Mouse (Mus musculus): ENCODE results near the gene Spata5. TPM values are rescaled to one million over a fixed set of nuclear protein-coding genes. Genes with fewer than 3 reads are reported as not detected.

The Spata5 gene
- total and polyA plus RNA-seq, 3 experiments: 35.0 to 52.9 (median 49.7) TPM

DNA sequence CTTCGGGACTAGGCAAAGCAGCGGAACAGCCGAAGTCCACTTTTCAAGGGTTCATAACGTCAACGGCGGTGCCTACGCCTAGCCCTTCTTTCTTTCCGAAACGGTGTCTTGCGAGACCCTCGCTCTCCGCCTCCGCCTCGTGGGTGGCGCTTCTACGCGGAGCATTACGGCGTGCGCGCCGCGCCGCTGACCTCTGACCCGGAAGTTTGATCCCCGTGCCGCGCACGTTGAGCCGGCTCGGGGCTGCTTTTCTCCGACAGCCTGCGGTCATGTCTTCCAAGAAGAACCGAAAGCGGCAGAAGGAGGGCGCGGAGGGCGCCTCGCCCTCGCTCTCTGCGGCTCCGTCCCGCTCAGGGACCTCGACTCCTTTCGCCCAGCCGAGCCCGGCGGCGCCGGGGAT lies 376 bp downstream of the Spata5 start, which contains the start of gene Nudt6 (continued):
- no peak for TF ChIP-seq EP300 (IDR thresholded peaks at IDR 0.05; ENCODE audit: low read length)
- TF ChIP-seq TBP (conservative IDR thresholded peaks at IDR 0.05; ENCODE audit: low read depth, low read length): no peak; the same call in 1 of the 2 replicates
- no peak; the same call in 1 of the 2 replicates for TF ChIP-seq IRF4 (IDR thresholded peaks at IDR 0.05; ENCODE audit: low read depth, low read length)
- TF ChIP-seq SIN3A (IDR thresholded peaks at IDR 0.05; ENCODE audit: low read length): peak; percentile 95
- no peak for TF ChIP-seq USF1 (IDR thresholded peaks at IDR 0.05; ENCODE audit: low read depth, low read length)
- TF ChIP-seq RCOR1 (conservative IDR thresholded peaks at IDR 0.05; ENCODE audit: low read depth, low read length): 0 out of 2 replicates have a peak, but pooled peaks have one; percentile 7
- no peak; the same call in 1 of the 2 replicates for TF ChIP-seq GABPA (IDR thresholded peaks at IDR 0.05; ENCODE audit: insufficient replicate concordance, low read depth, low read length)
- no peak for TF ChIP-seq ZC3H11A (IDR thresholded peaks at IDR 0.05; ENCODE audit: low read depth, low read length)
- peak; percentile 82 for TF ChIP-seq MYC (IDR thresholded peaks at IDR 0.05; ENCODE audit: low read depth, low read length)

DNA sequence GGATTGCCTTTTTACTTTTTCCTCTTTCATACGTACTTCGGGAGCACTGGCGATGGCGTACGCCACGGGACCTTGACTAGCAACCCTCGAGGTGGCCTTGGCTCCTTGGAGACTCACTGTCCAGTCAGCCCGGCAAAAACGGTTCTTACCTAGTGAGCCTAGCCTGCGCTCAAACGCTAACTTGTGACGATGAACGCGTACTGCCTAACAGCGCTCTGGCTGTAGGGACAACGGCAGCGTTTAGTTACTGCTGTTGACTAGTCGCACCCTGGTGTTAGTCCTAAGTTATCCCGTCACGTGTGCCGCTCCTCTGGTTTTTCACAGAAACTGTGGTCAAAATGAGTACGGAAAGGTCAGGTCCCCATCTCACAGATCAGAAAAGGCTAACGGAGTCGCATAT lies 945 bp downstream of the Spata5 start:
- dilution Hi-C loops (cut with MboI; ENCODE audit: extremely low pct_ligation_motif_present, extremely low pct_unique_long_range_greater_than_20kb, low sequenced_read_pairs) (no loop called here), in situ Hi-C loops (cut with MboI; ENCODE audit: low pct_ligation_motif_present, low pct_unique_long_range_greater_than_20kb, low sequenced_read_pairs) (no loop called here)
- Histone ChIP-seq H3K4me1 (ENCODE audit: control insufficient read depth in 1 of 2, insufficient read depth in 2 of 2) (peaks cover 4 to 29% of the 10 kb centered on the region in 2 experiments), H3K27me3 (replicated peaks) (no peaks in the 10 kb centered on the region), H3K4me2 (ENCODE audit: insufficient read depth, low read depth, poor library complexity, severe bottlenecking) (peak overlapping the region; percentile 95), H3K4me3 (replicated peaks in 1 of 3; ENCODE audit: low read depth in 2 of 3, low read length in 2 of 3, poor library complexity in 1 of 3) (peak overlapping the region; percentile 78 to 98 (median 96)), H3K9me3 (replicated peaks; ENCODE audit: low read length) (no peaks in the 10 kb centered on the region), H3K9ac (ENCODE audit: insufficient read depth, low read depth) (peak overlapping the region; percentile 86), H3K27ac (ENCODE audit: insufficient read depth, low read depth) (peak overlapping the region; percentile 93), H3K79me2 (replicated peaks; ENCODE audit: control insufficient read depth, extremely low read depth, insufficient read depth, poor library complexity, severe bottlenecking) (peaks cover 36% of the 10 kb centered on the region), H3K36me3 (replicated peaks in 1 of 2; ENCODE audit: control insufficient read depth in 1 of 2, insufficient read depth in 1 of 2, low read length in 1 of 2) (peaks cover 2 to 29% of the 10 kb centered on the region in 2 experiments)
- peak; percentile 27 for DNase-seq (ENCODE audit: extremely low read depth)
- TF ChIP-seq HCFC1 (IDR thresholded peaks at IDR 0.05; ENCODE audit: low read depth, low read length) (no peak), BHLHE40 (IDR thresholded peaks at IDR 0.05; ENCODE audit: low read depth, low read length) (peak; percentile 48; the same call in 1 of the 2 replicates)

DNA sequence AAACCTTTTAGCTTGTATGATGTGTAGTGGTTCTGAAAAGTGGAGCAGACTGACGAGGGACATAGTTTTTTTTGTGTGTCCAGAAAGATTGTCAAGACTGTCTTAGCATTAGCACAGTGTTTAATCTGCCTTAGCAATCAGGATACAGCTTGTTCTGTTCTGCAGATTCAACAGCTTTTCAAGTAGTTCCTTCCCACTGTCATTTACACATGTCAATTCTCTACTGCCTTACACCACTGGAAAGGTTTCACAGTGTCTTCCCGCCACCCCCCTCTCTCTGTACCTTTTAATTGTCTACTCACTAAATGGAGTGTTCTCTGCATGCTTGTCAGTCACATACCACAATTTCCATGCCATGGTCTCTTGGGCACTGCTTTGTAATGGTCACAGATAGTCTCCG lies 1.5 kb downstream of the Spata5 start:
- peak; percentile 48 for DNase-seq (ENCODE audit: extremely low read depth)
- Histone ChIP-seq H3K4me2 (ENCODE audit: insufficient read depth, low read depth, poor library complexity, severe bottlenecking) (peak overlapping the region; percentile 95), H3K36me3 (replicated peaks in 1 of 2; ENCODE audit: control insufficient read depth in 1 of 2, insufficient read depth in 1 of 2, low read length in 1 of 2) (peaks cover 2 to 31% of the 10 kb centered on the region in 2 experiments), H3K4me1 (ENCODE audit: control insufficient read depth in 1 of 2, insufficient read depth in 2 of 2) (peaks cover 4 to 29% of the 10 kb centered on the region in 2 experiments), H3K27me3 (replicated peaks) (no peaks in the 10 kb centered on the region), H3K79me2 (replicated peaks; ENCODE audit: control insufficient read depth, extremely low read depth, insufficient read depth, poor library complexity, severe bottlenecking) (peaks cover 36% of the 10 kb centered on the region), H3K9me3 (replicated peaks; ENCODE audit: low read length) (no peaks in the 10 kb centered on the region), H3K9ac (ENCODE audit: insufficient read depth, low read depth) (peak overlapping the region; percentile 86), H3K27ac (ENCODE audit: insufficient read depth, low read depth) (0 out of 2 replicates have a peak overlapping the region, but pooled peaks have one; percentile 12), H3K4me3 (replicated peaks in 1 of 3; ENCODE audit: low read depth in 2 of 3, low read length in 2 of 3, poor library complexity in 1 of 3) (peak overlapping the region; percentile 78 to 98 (median 96))
- TF ChIP-seq SIN3A (IDR thresholded peaks at IDR 0.05; ENCODE audit: low read length) (peak; percentile 25; the same call in 1 of the 2 replicates), JUND (conservative IDR thresholded peaks at IDR 0.05; ENCODE audit: low read depth, low read length) (no peak), RCOR1 (conservative IDR thresholded peaks at IDR 0.05; ENCODE audit: low read depth, low read length) (no peak), NRF1 (IDR thresholded peaks at IDR 0.05; ENCODE audit: low read depth, low read length) (no peak)
- in situ Hi-C loops (cut with MboI; ENCODE audit: low pct_ligation_motif_present, low pct_unique_long_range_greater_than_20kb, low sequenced_read_pairs) (no loop called here), dilution Hi-C loops (cut with MboI; ENCODE audit: extremely low pct_ligation_motif_present, extremely low pct_unique_long_range_greater_than_20kb, low sequenced_read_pairs) (no loop called here)
